Mouse (Mus musculus): ENCODE results near the gene Adgra1. TPM values are rescaled to one million over a fixed set of nuclear protein-coding genes. Genes with fewer than 3 reads are reported as not detected.

The Adgra1 gene
- polyA plus RNA-seq, 1 experiment from 2014 or later, result not detected

DNA sequence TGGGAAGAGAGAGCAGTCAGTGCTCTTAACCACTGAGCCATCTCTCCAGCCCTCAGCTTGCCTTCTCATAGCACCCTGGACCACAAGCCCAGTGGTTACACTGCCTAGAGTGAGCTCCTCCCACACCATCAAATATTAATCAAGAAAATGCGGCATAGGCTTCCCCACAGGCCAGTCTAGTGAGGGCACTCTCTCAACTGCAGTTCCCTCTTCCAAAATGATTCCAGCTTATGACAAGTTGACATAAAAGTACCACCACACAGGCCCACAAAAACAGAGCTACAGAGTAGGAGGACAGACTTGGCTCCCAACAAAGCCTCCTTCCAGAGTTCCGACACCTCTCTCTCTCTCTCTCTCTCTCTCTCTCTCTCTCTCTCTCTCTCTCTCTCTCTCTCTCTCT lies 29.1 kb downstream of the Adgra1 start:
- no peak for DNase-seq (ENCODE audit: low spot score)
- no peaks in the 10 kb centered on the region for H3K36me3 ChIP-seq (ENCODE audit: control insufficient read depth, insufficient read depth, low read length)
- 94% methylated on average over 2 of the region's 2 CpGs for WGBS

DNA sequence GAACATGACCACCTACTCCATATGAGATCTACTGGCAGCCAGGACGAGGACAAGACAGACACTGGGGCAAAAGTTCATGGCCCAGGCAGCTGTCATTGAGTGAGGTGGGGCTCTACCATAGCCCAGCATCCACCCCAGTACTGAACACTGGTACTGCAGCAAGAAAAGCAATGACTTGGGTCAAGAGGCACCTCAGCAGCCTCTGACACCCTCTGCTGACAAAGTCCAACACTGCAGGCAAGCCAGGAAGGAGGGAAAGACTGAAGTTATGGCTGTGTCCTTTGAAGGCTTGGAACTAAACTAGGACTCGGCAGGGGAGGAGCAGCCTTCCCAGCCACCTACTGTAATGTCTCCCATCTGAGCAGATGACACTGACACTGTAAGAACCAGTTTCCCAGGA lies 30.3 kb downstream of the Adgra1 start:
- Histone ChIP-seq H3K36me3 (ENCODE audit: control insufficient read depth, insufficient read depth, low read length) (no peaks in the 10 kb centered on the region), H3K27ac (replicated peaks; ENCODE audit: low read depth, low read length) (no peak overlapping the region), H3K9me3 (ENCODE audit: control insufficient read depth, low read length) (no peaks in the 10 kb centered on the region), H3K4me3 (ENCODE audit: low read depth, low read length) (no peak overlapping the region), H3K9ac (ENCODE audit: low read length) (no peak overlapping the region), H3K4me1 (ENCODE audit: control insufficient read depth, insufficient read depth, low read length) (no peaks in the 10 kb centered on the region), H3K4me2 (ENCODE audit: low read depth, severe bottlenecking) (no peak overlapping the region), H3K27me3 (ENCODE audit: control insufficient read depth, insufficient read depth, low read length) (no peaks in the 10 kb centered on the region)
- DNase-seq (ENCODE audit: low spot score) (no peak), ATAC-seq (ENCODE audit: insufficient number of reproducible peaks, low FRiP score, low TSS enrichment, low read depth) (no peak)
- WGBS, result 53% methylated on average over 2 of the region's 2 CpGs

More for the DNA sequence above, 29.1 kb downstream of the Adgra1 start:
- no peaks in the 10 kb centered on the region for H3K4me1 ChIP-seq (ENCODE audit: control insufficient read depth, insufficient read depth, low read length)
- no peak overlapping the region for H3K9ac ChIP-seq (ENCODE audit: low read length)
- ATAC-seq (ENCODE audit: insufficient number of reproducible peaks, low FRiP score, low TSS enrichment, low read depth), result no peak
- H3K27me3 ChIP-seq (ENCODE audit: control insufficient read depth, insufficient read depth, low read length), result no peaks in the 10 kb centered on the region
- H3K9me3 ChIP-seq (ENCODE audit: control insufficient read depth, low read length), result no peaks in the 10 kb centered on the region
- H3K27ac ChIP-seq (replicated peaks; ENCODE audit: low read depth, low read length), result no peak overlapping the region
- H3K4me2 ChIP-seq (ENCODE audit: low read depth, severe bottlenecking), result no peak overlapping the region
- no peak overlapping the region for H3K4me3 ChIP-seq (ENCODE audit: low read depth, low read length)

DNA sequence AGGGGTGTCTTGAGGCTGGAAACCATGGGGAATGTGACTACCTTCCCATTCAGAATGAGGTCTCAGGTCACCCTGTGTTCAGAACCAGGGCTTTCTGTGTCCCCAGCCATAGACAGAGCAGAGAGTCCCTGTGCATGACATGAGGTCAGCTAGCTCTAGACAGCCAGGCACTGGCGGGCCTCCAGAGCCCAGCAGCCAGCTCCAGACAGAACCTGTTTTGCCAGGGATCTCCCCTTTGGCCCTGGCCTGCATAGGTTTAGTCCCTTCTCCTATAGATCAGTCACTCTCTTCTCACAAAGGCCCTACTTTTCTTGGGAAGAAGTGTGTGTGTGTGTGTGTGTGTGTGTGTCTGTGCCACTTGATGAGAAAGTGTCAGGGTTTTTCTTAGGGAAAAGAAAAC lies 30.9 kb downstream of the Adgra1 start:
- no peak overlapping the region for H3K9ac ChIP-seq (ENCODE audit: low read length)
- H3K4me3 ChIP-seq (ENCODE audit: low read depth, low read length), result no peak overlapping the region
- ATAC-seq (ENCODE audit: insufficient number of reproducible peaks, low FRiP score, low TSS enrichment, low read depth), result no peak
- WGBS, result 69% methylated on average over 1 of the region's 1 CpGs
- no peaks in the 10 kb centered on the region for H3K27me3 ChIP-seq (ENCODE audit: control insufficient read depth, insufficient read depth, low read length)
- no peak for DNase-seq (ENCODE audit: low spot score)
- H3K4me2 ChIP-seq (ENCODE audit: low read depth, severe bottlenecking), result no peak overlapping the region
- no peaks in the 10 kb centered on the region for H3K4me1 ChIP-seq (ENCODE audit: control insufficient read depth, insufficient read depth, low read length)
- H3K27ac ChIP-seq (replicated peaks; ENCODE audit: low read depth, low read length), result no peak overlapping the region
- no peaks in the 10 kb centered on the region for H3K9me3 ChIP-seq (ENCODE audit: control insufficient read depth, low read length)
- H3K36me3 ChIP-seq (ENCODE audit: control insufficient read depth, insufficient read depth, low read length), result no peaks in the 10 kb centered on the region

DNA sequence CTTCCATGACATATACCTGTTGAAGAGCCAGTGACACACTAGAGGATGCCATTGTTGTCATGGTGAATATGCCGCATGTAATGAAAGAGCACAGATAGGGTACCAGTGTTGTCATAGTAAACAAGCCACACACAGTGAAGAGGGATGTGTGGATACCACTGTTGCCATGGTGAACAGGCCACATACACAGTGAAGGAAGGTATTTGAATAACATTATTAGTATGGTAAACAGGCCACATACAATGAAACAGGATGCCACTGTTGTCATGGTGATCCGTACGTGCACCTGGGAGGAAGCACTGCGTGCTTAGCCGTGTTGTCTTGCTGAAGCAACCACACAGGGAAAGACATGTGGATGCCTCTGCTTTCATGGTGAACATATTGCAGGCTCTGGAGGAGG lies 37.0 kb downstream of the Adgra1 start:
- WGBS, result 90% methylated on average over 5 of the region's 5 CpGs
- ATAC-seq (ENCODE audit: insufficient number of reproducible peaks, low FRiP score, low TSS enrichment, low read depth), result no peak

DNA sequence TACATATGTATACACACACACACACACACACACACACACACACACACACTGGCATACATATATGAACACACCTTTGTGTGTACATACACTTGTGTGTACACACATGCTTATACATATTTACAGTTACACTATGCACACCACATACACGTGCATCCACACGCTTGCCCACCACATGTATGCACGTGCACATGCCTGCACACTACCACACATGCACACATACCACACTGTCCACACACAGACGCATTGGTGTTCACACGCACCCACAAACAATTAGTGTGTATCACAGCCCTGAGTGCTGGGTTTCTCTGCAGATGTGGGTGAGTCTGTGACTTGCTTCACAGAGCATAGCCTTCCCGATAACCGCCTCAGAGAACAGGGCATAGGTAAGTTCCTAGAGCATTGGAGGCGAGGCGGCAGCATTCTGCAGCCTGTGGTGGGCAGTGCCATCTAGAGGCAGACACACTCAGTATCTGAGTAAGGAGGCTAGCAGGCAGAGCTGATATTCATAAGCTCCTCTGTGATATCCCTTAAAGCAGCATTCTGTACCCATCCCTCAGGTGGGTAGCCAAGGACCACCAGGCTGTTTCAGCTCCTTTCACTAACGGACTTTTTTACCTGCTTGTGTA lies 43.3 kb downstream of the Adgra1 start:
- no peak overlapping the region for H3K4me2 ChIP-seq (ENCODE audit: low read depth, severe bottlenecking)
- no peaks in the 10 kb centered on the region for H3K9me3 ChIP-seq (ENCODE audit: control insufficient read depth, low read length)
- H3K27me3 ChIP-seq (ENCODE audit: control insufficient read depth, insufficient read depth, low read length), result no peaks in the 10 kb centered on the region
- no peak overlapping the region for H3K27ac ChIP-seq (replicated peaks; ENCODE audit: low read depth, low read length)
- H3K9ac ChIP-seq (ENCODE audit: low read length), result no peak overlapping the region
- ATAC-seq (ENCODE audit: insufficient number of reproducible peaks, low FRiP score, low TSS enrichment, low read depth) (no peak), DNase-seq (ENCODE audit: low spot score) (peak; percentile 34)
- H3K36me3 ChIP-seq (ENCODE audit: control insufficient read depth, insufficient read depth, low read length), result no peaks in the 10 kb centered on the region
- WGBS, result 77% methylated on average over 10 of the region's 10 CpGs
- H3K4me3 ChIP-seq (ENCODE audit: low read depth, low read length), result no peak overlapping the region
- H3K4me1 ChIP-seq (ENCODE audit: control insufficient read depth, insufficient read depth, low read length), result no peaks in the 10 kb centered on the region

More for the DNA sequence above, 37.0 kb downstream of the Adgra1 start:
- Histone ChIP-seq H3K4me3 (ENCODE audit: low read depth, low read length) (no peak overlapping the region), H3K9me3 (ENCODE audit: control insufficient read depth, low read length) (no peaks in the 10 kb centered on the region), H3K4me1 (ENCODE audit: control insufficient read depth, insufficient read depth, low read length) (no peaks in the 10 kb centered on the region), H3K9ac (ENCODE audit: low read length) (no peak overlapping the region), H3K36me3 (ENCODE audit: control insufficient read depth, insufficient read depth, low read length) (no peaks in the 10 kb centered on the region), H3K4me2 (ENCODE audit: low read depth, severe bottlenecking) (no peak overlapping the region), H3K27ac (replicated peaks; ENCODE audit: low read depth, low read length) (no peak overlapping the region), H3K27me3 (ENCODE audit: control insufficient read depth, insufficient read depth, low read length) (no peaks in the 10 kb centered on the region)
- no peak for DNase-seq (ENCODE audit: low spot score)

DNA sequence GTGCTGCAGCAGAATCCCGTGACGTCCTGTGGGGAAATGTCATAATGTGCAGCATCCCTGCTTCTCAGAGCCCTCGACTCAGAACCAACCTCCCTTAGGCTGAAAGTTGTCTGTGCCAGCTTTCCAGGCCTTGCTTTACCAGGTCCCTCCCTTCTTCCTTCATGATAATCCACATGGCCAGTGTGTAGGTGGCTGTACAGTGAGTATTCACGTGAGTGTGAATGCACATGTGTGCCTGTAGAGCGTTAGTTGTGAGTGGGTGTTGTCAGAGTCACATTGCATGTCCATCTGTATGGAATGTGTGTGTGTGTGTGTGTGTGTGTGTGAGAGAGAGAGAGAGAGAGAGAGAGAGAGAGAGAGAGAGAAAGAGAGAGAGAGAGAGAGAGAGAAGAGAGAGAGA lies 44.1 kb downstream of the Adgra1 start:
- no peaks in the 10 kb centered on the region for H3K36me3 ChIP-seq (ENCODE audit: control insufficient read depth, insufficient read depth, low read length)
- ATAC-seq (ENCODE audit: insufficient number of reproducible peaks, low FRiP score, low TSS enrichment, low read depth), result no peak

DNA sequence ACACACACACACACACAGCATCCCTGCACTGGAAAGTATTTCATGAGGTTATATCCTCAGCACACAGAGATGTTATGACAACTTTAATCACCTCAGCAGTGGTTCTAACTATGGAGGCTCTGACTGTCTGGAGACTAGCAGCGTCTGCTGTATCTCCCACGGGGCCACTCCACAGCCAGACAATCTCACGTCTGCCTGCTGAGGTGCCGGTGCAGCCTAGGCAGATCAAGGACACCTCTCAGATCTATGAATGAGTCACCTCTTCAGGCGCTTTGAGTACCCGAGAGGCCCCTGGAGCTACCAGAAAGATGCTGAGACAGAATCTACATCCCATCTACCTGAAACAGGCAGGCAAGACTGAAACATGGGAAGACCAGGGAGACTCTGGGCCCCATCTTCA lies 44.6 kb downstream of the Adgra1 start:
- DNase-seq (ENCODE audit: low spot score) (no peak), ATAC-seq (ENCODE audit: insufficient number of reproducible peaks, low FRiP score, low TSS enrichment, low read depth) (no peak)
- WGBS, result 69% methylated on average over 6 of the region's 6 CpGs
- Histone ChIP-seq H3K4me2 (ENCODE audit: low read depth, severe bottlenecking) (no peak overlapping the region), H3K27me3 (ENCODE audit: control insufficient read depth, insufficient read depth, low read length) (no peaks in the 10 kb centered on the region), H3K9ac (ENCODE audit: low read length) (no peak overlapping the region), H3K4me1 (ENCODE audit: control insufficient read depth, insufficient read depth, low read length) (no peaks in the 10 kb centered on the region), H3K4me3 (ENCODE audit: low read depth, low read length) (no peak overlapping the region), H3K27ac (replicated peaks; ENCODE audit: low read depth, low read length) (no peak overlapping the region), H3K9me3 (ENCODE audit: control insufficient read depth, low read length) (no peaks in the 10 kb centered on the region), H3K36me3 (ENCODE audit: control insufficient read depth, insufficient read depth, low read length) (no peaks in the 10 kb centered on the region)

More for the DNA sequence above, 44.1 kb downstream of the Adgra1 start:
- Histone ChIP-seq H3K4me1 (ENCODE audit: control insufficient read depth, insufficient read depth, low read length) (no peaks in the 10 kb centered on the region), H3K27ac (replicated peaks; ENCODE audit: low read depth, low read length) (no peak overlapping the region), H3K4me3 (ENCODE audit: low read depth, low read length) (no peak overlapping the region), H3K4me2 (ENCODE audit: low read depth, severe bottlenecking) (no peak overlapping the region), H3K9ac (ENCODE audit: low read length) (no peak overlapping the region), H3K9me3 (ENCODE audit: control insufficient read depth, low read length) (no peaks in the 10 kb centered on the region), H3K27me3 (ENCODE audit: control insufficient read depth, insufficient read depth, low read length) (no peaks in the 10 kb centered on the region)
- 92% methylated on average over 5 of the region's 5 CpGs for WGBS
- DNase-seq (ENCODE audit: low spot score), result no peak

DNA sequence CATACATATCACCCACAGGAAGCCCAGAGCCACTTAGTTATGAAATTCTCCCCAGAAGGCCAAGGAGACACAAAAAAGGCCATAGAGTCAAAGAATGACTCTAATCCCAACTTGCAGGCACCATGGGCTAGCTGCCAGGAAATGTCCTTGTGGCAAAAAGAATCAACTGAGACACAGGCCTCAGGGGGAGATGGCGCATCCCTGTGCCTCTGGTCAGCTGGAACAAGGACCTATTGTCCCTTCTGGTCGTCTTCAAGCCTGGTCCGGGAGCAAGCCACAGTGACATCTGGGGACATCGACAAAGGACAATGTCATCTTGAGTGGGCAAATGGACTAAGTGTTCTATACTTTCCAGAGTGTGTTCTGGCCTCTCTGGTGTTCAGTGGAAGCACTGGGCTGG lies 49.6 kb downstream of the Adgra1 start:
- H3K4me3 ChIP-seq (ENCODE audit: low read depth, low read length), result no peak overlapping the region

DNA sequence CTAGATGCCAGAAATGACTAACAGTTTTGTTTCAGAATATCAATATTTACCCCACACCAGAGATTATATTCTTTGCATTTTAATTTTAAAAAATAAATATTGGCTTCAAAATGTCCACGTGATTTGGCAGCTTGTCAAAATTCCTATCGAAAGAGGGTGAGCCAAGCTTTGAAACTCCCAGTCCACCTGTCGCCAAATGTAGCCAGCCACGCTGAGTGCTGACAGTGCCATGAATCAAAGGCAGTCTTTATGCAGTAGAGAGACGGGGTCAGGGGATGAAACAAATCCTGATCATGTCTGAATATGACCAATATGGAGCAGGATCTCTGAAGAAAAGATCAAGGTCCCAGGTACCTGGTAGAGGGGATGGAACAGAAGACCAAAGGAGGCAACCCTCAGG lies 57.8 kb downstream of the Adgra1 start:
- 77% methylated on average over 5 of the region's 5 CpGs for WGBS
- H3K27ac ChIP-seq (replicated peaks; ENCODE audit: low read depth, low read length), result no peak overlapping the region
- H3K27me3 ChIP-seq (ENCODE audit: control insufficient read depth, insufficient read depth, low read length), result peaks cover 35% of the 10 kb centered on the region
- H3K9me3 ChIP-seq (ENCODE audit: control insufficient read depth, low read length), result no peaks in the 10 kb centered on the region
- no peak overlapping the region for H3K9ac ChIP-seq (ENCODE audit: low read length)
- no peaks in the 10 kb centered on the region; the same call in 1 of the 2 replicates for H3K4me1 ChIP-seq (ENCODE audit: control insufficient read depth, insufficient read depth, low read length)
- no peak for ATAC-seq (ENCODE audit: insufficient number of reproducible peaks, low FRiP score, low TSS enrichment, low read depth)
- H3K4me2 ChIP-seq (ENCODE audit: low read depth, severe bottlenecking), result no peak overlapping the region
- DNase-seq (ENCODE audit: low spot score), result no peak
- H3K4me3 ChIP-seq (ENCODE audit: low read depth, low read length), result no peak overlapping the region
- no peaks in the 10 kb centered on the region for H3K36me3 ChIP-seq (ENCODE audit: control insufficient read depth, insufficient read depth, low read length)

More for the DNA sequence above, 49.6 kb downstream of the Adgra1 start:
- H3K27ac ChIP-seq (replicated peaks; ENCODE audit: low read depth, low read length), result no peak overlapping the region
- 89% methylated on average over 4 of the region's 4 CpGs for WGBS
- no peaks in the 10 kb centered on the region for H3K36me3 ChIP-seq (ENCODE audit: control insufficient read depth, insufficient read depth, low read length)
- no peak overlapping the region for H3K4me2 ChIP-seq (ENCODE audit: low read depth, severe bottlenecking)
- ATAC-seq (ENCODE audit: insufficient number of reproducible peaks, low FRiP score, low TSS enrichment, low read depth), result no peak
- no peaks in the 10 kb centered on the region for H3K27me3 ChIP-seq (ENCODE audit: control insufficient read depth, insufficient read depth, low read length)
- no peak overlapping the region for H3K9ac ChIP-seq (ENCODE audit: low read length)
- no peak for DNase-seq (ENCODE audit: low spot score)
- H3K9me3 ChIP-seq (ENCODE audit: control insufficient read depth, low read length), result no peaks in the 10 kb centered on the region
- no peaks in the 10 kb centered on the region for H3K4me1 ChIP-seq (ENCODE audit: control insufficient read depth, insufficient read depth, low read length)

Data from limb, embryonic 11.5 days (tissue).